Mouse (Mus musculus): Measurements from ENCODE around the gene Ndufaf2. TPM values are rescaled to one million over a fixed set of nuclear protein-coding genes. Genes with fewer than 3 reads are reported as not detected.

Ndufaf2 gene
- polyA plus RNA-seq, 1 experiment: 29.6 TPM

DNA sequence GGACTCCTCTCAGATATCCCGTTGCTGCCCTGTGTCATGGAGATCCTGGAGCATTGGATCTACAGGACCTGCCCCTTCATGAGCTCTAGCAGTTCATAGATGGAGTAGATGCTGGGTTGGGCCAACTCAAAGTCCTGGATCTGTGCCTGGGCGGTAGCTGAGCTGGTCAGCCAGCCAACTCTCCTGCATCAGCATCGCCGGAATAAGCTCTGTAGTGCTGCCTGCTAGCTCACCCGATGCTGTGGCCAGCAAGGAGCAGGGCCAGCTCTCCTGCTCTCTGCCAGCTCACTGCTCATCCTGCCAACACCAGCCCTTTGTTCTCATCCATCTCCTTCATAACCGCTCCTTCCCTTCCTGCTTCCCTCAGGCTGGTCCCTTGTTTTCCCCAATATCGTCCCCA is 62.8 kb downstream of the Ndufaf2 start:
- TF ChIP-seq FLI1 (IDR thresholded peaks at IDR 0.05; ENCODE audit: low read length): no peak
- no peak for TF ChIP-seq GATA1 (IDR thresholded peaks at IDR 0.05; ENCODE audit: borderline replicate concordance, low read length)
- peaks cover 4% of the 10 kb centered on the region; the same call in 1 of the 2 replicates for H3K9me3 ChIP-seq
- H3K4me1 ChIP-seq: peaks cover 20% of the 10 kb centered on the region
- peaks cover 5% of the 10 kb centered on the region for H3K36me3 ChIP-seq (replicated peaks; ENCODE audit: low read length)
- H3K4me3 ChIP-seq (replicated peaks): peak overlapping the region; percentile 75
- peaks cover 1% of the 10 kb centered on the region for H3K27me3 ChIP-seq (replicated peaks)

GRCm38 (mm10) chr13:108094681-108095080 is 63.7 kb downstream of the Ndufaf2 start:
- TF ChIP-seq FLI1 (IDR thresholded peaks at IDR 0.05; ENCODE audit: low read length) (no peak), GATA1 (IDR thresholded peaks at IDR 0.05; ENCODE audit: borderline replicate concordance, low read length) (no peak)
- Histone ChIP-seq H3K36me3 (replicated peaks; ENCODE audit: low read length) (peaks cover 5% of the 10 kb centered on the region), H3K4me1 (peaks cover 18% of the 10 kb centered on the region), H3K9me3 (peaks cover 4% of the 10 kb centered on the region; the same call in 1 of the 2 replicates), H3K4me3 (replicated peaks) (no peak overlapping the region), H3K27me3 (replicated peaks) (peaks cover 1% of the 10 kb centered on the region)

GRCm38 (mm10) chr13:108092290-108092689 is 66.1 kb downstream of the Ndufaf2 start:
- H3K4me1 ChIP-seq: peaks cover 24% of the 10 kb centered on the region
- no peak for TF ChIP-seq GATA1 (IDR thresholded peaks at IDR 0.05; ENCODE audit: borderline replicate concordance, low read length)
- TF ChIP-seq FLI1 (IDR thresholded peaks at IDR 0.05; ENCODE audit: low read length): no peak
- H3K4me3 ChIP-seq (replicated peaks): no peak overlapping the region
- no peaks in the 10 kb centered on the region for H3K9me3 ChIP-seq
- no peaks in the 10 kb centered on the region for H3K36me3 ChIP-seq (replicated peaks; ENCODE audit: low read length)
- H3K27me3 ChIP-seq (replicated peaks): peaks cover 1% of the 10 kb centered on the region

- TF ChIP-seq FLI1 (IDR thresholded peaks at IDR 0.05; ENCODE audit: low read length) (no peak), GATA1 (IDR thresholded peaks at IDR 0.05; ENCODE audit: borderline replicate concordance, low read length) (no peak)
These were observed 71.7 kb downstream of the Ndufaf2 start for GRCm38 (mm10) chr13:108086724-108087123.

DNA sequence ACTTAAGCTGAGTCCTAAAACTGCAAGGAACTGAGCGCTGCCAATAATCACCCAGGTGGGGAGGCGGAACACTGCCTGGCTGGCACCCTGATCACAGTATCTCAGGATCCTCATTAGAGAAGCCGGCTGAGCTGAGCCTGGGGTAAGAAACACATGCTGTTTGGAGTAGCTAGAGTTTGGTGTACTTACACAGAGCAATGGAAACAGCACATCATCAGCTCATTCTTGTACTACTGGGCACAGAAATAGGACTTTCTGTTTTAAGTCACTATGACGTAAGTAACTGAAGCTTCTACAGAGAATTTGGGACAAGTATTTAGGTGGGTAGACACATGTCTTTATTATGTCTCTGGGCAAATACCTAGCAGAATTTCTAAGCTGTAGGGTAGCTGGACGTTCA is 72.4 kb downstream of the Ndufaf2 start:
- no peak for TF ChIP-seq FLI1 (IDR thresholded peaks at IDR 0.05; ENCODE audit: low read length)
- no peak for TF ChIP-seq GATA1 (IDR thresholded peaks at IDR 0.05; ENCODE audit: borderline replicate concordance, low read length)
- no peak overlapping the region for H3K4me3 ChIP-seq (replicated peaks)
- no peaks in the 10 kb centered on the region for H3K36me3 ChIP-seq (replicated peaks; ENCODE audit: low read length)
- peaks cover 15% of the 10 kb centered on the region; the same call in 1 of the 2 replicates for H3K4me1 ChIP-seq
- H3K27me3 ChIP-seq (replicated peaks): no peaks in the 10 kb centered on the region
- no peaks in the 10 kb centered on the region for H3K9me3 ChIP-seq

More at GRCm38 (mm10) chr13:108086724-108087123, 71.7 kb downstream of the Ndufaf2 start:
- Histone ChIP-seq H3K4me3 (replicated peaks) (no peak overlapping the region), H3K27me3 (replicated peaks) (no peaks in the 10 kb centered on the region), H3K9me3 (no peaks in the 10 kb centered on the region), H3K36me3 (replicated peaks; ENCODE audit: low read length) (no peaks in the 10 kb centered on the region), H3K4me1 (peaks cover 12% of the 10 kb centered on the region; the same call in 1 of the 2 replicates)

DNA sequence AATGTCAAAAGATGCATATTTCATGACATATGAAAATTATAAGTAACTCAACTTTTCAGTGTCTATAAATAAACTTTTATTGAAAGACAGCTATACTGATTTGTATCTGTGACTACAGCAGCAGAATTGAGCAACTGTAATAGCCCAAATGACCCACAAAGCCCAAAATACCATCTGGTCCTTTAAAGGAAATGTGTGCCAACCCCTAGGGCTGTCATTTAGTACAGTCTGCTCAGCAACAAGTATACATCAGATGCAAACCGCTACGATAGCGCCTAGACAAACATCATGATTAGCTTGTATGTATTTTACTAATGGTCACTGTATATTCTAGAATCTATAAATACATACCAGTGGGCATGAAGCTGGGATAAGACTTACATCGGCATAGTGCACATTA is 74.3 kb downstream of the Ndufaf2 start:
- Histone ChIP-seq H3K9me3 (no peaks in the 10 kb centered on the region), H3K4me1 (peaks cover 15% of the 10 kb centered on the region), H3K27me3 (replicated peaks) (no peaks in the 10 kb centered on the region), H3K36me3 (replicated peaks; ENCODE audit: low read length) (no peaks in the 10 kb centered on the region), H3K4me3 (replicated peaks) (no peak overlapping the region)
- TF ChIP-seq GATA1 (IDR thresholded peaks at IDR 0.05; ENCODE audit: borderline replicate concordance, low read length) (no peak), FLI1 (IDR thresholded peaks at IDR 0.05; ENCODE audit: low read length) (no peak)

- H3K4me3 ChIP-seq (replicated peaks): no peak overlapping the region
- H3K4me1 ChIP-seq: peaks cover 6% of the 10 kb centered on the region
- no peaks in the 10 kb centered on the region for H3K27me3 ChIP-seq (replicated peaks)
- no peak for TF ChIP-seq FLI1 (IDR thresholded peaks at IDR 0.05; ENCODE audit: low read length)
- no peak for TF ChIP-seq GATA1 (IDR thresholded peaks at IDR 0.05; ENCODE audit: borderline replicate concordance, low read length)
- no peaks in the 10 kb centered on the region for H3K9me3 ChIP-seq
- no peaks in the 10 kb centered on the region for H3K36me3 ChIP-seq (replicated peaks; ENCODE audit: low read length)
These were observed 80.5 kb downstream of the Ndufaf2 start for GRCm38 (mm10) chr13:108077901-108078300.

DNA sequence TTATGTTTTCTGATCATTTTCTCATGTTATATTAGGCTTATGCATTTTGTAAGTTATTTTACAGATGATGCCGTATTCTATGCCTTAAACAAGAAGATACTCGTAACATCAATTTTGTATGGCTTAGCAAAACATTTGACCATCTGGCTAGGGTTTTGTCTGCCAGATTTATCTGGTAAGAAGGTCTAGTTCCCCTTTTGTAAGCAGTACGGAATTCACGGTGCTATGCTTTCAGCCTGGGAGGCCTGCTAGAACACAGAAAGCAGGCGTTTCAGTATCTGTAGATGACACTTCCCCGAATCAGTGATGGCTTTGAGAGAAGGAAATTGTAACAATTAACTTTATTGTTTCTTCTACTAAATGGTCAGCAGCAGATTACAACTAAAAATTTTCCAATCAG is 80.9 kb downstream of the Ndufaf2 start:
- Histone ChIP-seq H3K4me1 (peaks cover 6% of the 10 kb centered on the region), H3K36me3 (replicated peaks; ENCODE audit: low read length) (no peaks in the 10 kb centered on the region), H3K9me3 (no peaks in the 10 kb centered on the region), H3K27me3 (replicated peaks) (no peaks in the 10 kb centered on the region), H3K4me3 (replicated peaks) (no peak overlapping the region)
- TF ChIP-seq GATA1 (IDR thresholded peaks at IDR 0.05; ENCODE audit: borderline replicate concordance, low read length) (no peak), FLI1 (IDR thresholded peaks at IDR 0.05; ENCODE audit: low read length) (no peak)

GRCm38 (mm10) chr13:108070171-108070570 is 88.3 kb downstream of the Ndufaf2 start:
- TF ChIP-seq FLI1 (IDR thresholded peaks at IDR 0.05; ENCODE audit: low read length): no peak
- TF ChIP-seq GATA1 (IDR thresholded peaks at IDR 0.05; ENCODE audit: borderline replicate concordance, low read length): no peak
- no peaks in the 10 kb centered on the region for H3K27me3 ChIP-seq (replicated peaks)
- H3K9me3 ChIP-seq: no peaks in the 10 kb centered on the region
- no peaks in the 10 kb centered on the region for H3K36me3 ChIP-seq (replicated peaks; ENCODE audit: low read length)
- no peak overlapping the region for H3K4me3 ChIP-seq (replicated peaks)
- peaks cover 30% of the 10 kb centered on the region for H3K4me1 ChIP-seq

DNA sequence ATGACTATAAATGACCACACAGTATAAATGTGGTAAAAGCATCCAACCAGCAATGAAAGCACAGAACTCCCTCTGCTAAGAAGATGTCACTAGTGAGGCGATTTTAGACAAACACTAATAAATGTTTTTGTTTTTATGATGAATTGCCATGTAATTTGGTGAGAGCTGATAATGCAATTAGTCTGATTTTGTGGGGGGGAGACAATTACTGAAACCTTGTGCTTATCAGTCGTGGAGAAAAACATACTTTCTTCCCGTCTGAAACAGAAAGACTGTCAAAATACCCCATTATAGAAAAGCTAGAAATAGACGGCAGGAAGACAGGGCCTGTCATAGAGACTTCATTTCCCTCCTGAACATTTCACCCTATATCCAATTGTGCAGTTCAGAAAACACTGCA is 89.3 kb downstream of the Ndufaf2 start:
- peaks cover 33% of the 10 kb centered on the region for H3K4me1 ChIP-seq
- H3K9me3 ChIP-seq: no peaks in the 10 kb centered on the region
- no peaks in the 10 kb centered on the region for H3K27me3 ChIP-seq (replicated peaks)
- TF ChIP-seq FLI1 (IDR thresholded peaks at IDR 0.05; ENCODE audit: low read length) (no peak), GATA1 (IDR thresholded peaks at IDR 0.05; ENCODE audit: borderline replicate concordance, low read length) (no peak)
- no peak overlapping the region for H3K4me3 ChIP-seq (replicated peaks)
- no peaks in the 10 kb centered on the region for H3K36me3 ChIP-seq (replicated peaks; ENCODE audit: low read length)

DNA sequence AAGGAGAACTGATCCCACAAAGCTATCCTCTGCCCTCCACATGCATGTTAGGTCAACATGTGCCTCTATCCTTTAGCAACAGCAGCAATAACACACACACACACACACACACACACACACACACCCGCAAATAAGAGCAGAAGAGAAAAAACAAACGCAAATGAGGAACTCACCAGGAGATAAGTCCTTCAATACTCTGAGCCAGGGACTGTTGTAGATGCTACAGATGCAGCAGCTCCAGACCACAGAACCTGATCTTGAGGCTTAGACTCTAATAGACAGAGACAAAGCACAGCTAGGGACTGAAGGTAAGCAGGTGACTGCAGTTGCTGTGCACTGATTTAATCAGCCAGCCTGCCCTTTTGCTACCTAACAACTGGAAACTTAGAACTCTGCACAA is 92.4 kb downstream of the Ndufaf2 start:
- Histone ChIP-seq H3K9me3 (no peaks in the 10 kb centered on the region), H3K27me3 (replicated peaks) (no peaks in the 10 kb centered on the region), H3K4me3 (replicated peaks) (no peak overlapping the region), H3K36me3 (replicated peaks; ENCODE audit: low read length) (no peaks in the 10 kb centered on the region), H3K4me1 (peaks cover 35% of the 10 kb centered on the region)
- TF ChIP-seq FLI1 (IDR thresholded peaks at IDR 0.05; ENCODE audit: low read length) (no peak), GATA1 (IDR thresholded peaks at IDR 0.05; ENCODE audit: borderline replicate concordance, low read length) (no peak)
